Mouse (Mus musculus) urinary bladder, postnatal 10 days (tissue): Measurements from ENCODE around the gene Neb.
"Not testable (repeated sequence)": the region's sequence is repeated elsewhere in the genome, so short reads cannot be mapped to it uniquely, and the experiment has no call there.

Experiments
- DNase-seq: peaks from one replicate; pipeline ENCODE4 v3.0.0; 2022; ENCODE audit warnings: low spot score

The Neb gene

DNA sequence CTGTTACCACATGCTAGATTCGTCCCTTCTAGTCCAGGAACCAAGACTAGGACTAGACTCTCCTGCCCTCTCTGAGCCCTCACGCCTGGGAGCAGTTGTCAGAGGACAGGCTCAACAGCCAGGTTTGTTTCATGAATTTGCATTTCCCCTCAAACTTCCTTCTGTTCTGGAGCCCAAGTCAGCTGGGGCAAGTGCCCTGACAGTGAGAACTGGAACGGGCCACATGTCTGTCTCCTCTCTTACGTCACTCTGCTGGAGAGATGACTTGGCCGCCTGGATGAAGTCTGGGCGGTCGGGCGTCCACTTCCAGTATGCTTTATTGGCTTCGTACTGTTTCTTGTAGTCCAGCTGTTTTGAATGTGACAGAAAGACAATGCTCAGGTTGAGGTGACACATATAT, 200.5 kb downstream of the Neb start:
- no peak for DNase-seq

DNA sequence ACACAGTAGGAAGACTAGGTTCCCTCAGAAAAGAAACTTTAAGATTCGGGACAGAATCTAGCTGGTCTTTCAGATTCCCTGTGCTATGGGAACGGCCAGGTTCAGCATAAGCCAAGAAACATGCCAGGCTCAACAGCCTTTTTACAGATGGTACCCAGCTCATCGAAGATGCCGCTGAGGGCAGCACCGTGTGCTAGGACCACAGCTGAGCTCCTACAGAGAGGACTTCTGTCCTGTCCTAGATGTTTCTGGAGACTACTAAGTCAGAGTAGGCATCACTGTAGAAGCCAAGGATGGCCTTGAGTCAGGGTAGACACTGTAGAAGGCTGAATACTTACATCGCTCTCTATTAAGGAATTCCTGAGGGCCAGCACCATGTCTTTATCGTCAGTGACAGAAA, 201.1 kb downstream of the Neb start:
- DNase-seq: no peak

DNA sequence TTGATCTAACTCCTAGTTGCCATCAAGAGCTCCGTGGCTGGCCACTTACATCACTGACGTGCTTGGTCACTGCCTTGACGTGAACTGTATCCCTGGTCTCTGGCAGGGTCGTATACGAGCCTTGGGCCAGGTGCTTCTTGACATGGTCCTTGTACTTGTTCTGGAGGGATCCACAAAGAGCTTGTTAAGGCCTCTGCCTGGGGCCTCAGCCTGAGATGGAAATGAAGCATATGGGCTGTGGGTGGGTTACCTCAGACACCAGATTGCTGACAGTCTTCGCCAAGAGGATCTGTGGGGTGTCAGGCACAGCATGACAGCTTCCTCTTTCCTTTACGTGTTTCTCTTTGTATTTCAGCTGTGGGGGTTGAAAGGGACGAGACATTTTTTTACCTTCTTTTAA, 201.7 kb downstream of the Neb start:
- no peak for DNase-seq

DNA sequence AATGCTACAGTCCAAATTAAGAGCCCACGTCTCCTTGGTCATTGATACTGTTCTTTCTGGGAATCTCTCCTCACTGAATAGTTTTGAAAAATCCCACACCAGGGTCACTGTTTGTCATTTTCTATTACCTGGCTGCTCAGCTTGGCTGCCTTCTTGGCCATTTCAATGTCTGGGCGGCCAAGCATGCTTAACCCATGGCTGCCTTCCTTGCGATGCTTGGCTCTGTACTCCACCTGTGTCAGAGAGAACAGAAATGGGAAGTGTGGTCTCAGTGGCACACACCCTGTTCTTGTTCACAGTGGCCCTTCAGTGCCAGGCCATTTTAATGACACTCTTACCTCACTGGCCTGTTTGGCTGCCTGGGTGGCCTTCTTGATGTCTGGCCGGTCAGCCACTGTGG, 203.3 kb downstream of the Neb start:
- DNase-seq: no peak

DNA sequence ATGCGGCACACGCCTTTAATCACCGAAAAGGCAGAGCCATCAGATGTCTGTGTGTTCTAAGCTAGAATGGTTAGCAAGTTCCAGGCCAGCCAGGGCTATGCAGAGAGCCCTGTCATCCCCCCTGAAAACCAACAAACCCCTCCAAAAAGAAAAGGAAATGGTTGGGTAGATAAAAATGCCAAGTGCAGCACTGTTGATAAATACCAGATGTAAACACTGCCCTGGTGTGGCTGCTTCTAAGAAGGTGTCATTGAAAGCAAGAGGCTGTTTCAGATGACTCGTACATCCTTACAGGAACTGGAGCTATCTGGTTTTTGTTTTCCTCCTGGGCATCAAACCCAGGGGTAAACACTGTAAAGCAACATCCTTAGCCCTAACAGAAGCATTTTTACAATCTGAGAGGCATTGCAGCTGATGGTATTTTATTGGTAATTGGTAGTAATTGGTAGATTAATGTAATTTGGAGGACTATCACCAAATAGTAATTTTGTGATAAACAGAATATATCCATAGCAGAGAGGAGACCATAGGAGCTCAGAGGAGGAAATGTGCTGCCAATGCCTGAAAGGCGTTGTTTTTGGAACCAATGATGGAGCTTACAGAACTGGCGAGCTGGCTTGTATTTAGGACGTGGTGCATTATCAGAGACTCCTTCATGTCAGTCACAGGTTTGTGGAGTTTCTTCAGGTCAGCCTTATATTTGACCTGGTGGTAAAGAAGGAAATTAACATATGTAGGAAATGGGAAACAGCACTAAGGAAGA, 208.8 kb downstream of the Neb start:
- no peak for DNase-seq

DNA sequence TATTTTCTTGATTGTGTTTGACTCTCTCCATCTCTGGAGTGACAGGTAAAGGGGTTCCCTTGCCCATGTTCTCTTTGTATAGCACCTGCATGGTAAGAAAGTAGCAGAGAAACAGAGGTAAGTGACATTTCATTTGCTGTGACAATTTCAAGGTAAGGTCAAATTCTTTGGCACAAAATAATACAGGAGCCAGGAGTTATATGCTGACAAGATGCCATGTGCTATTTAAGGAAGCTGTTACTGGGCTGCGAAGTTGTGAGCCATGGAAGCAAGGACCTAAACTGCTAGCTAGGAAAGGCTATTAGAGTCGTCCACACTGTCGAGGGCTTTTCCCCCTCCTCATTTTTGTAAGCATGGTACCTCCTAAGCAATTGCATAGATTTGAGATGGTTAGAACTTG, 225.2 kb downstream of the Neb start:
- DNase-seq: no peak

DNA sequence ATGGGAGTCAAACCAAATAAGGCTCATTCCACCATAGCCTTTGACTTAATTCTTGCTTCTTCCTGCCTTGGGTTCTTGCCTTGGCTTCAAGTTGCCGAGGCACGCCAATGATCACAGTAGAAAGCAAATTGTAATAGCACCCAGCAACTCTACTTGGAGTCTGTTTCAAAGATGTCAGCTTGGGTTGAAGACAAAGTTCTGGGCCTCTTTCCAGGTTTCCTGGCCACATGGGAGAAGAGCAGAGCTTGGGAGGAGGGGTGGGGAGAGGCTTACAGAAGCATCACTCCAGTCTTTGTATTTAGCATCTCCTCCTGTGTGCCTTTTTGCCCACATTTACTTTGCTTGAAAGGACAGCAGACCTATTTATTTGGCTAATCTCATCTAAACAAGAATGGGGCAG, 244.9 kb downstream of the Neb start:
- DNase-seq: no peak

DNA sequence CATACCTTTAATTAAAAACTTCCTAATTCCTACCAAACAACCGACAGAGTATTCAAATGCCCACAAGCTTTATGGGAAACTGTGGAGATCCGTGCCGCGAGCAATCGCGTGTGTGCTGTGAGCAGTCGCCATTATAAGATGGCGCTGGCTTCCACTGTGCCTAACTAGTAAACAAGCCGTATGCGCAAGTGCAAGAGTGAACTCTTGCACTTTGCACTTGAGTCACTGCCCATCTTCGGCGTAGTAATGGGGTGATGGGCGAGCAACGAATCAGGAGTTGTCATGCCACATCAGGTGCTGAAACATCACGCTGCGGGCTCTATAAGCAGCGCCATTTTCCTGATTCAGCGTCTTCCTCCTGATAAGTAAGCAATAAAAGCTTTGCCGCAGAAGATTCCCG, 246.9 kb downstream of the Neb start:
- DNase-seq: not testable (repeated sequence)

DNA sequence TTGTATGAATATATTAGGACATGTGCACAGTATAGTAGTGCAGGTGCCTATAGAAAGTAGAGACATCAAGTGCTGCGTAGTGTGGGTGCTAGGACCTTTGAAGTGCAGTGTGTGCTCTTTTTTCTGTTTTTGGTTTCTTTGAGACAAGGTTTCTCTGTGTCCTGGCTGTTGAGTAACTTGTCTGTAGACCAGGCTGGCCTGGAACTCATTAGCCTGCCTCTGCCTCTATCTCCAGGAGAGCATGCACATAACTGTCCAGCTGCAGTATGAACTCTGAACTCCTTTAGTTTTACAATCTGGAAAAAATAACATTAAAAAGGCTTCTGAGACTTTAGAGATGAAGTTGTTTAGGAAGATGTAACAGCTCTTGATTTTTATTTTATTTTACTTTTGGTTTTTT, 264.2 kb downstream of the Neb start:
- DNase-seq: no peak
